8 mouse cellular contexts compared by ENCODE assay signal in the genomic region with DNA sequence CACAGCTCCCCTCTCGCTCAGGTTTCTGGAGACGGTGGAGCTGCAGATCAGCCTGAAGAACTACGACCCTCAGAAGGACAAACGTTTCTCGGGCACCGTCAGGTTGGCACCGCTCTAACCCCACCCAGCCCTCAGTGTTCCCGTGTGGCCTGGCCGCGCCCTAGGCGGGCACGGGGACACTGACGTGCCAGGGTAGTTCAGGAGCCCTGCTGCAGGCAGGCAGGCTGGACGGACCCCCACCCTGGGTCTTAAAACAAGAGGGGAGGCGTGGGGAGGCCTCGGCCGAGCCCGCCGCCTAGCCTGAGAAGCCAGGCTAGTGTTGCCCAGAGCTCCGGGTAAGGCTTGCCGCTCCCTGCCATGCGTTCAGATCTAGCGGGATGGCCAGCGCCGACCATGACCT. TPM values are rescaled to one million over a fixed set of nuclear protein-coding genes. Genes with fewer than 3 reads are reported as not detected.
A peak's percentile ranks its signal among the peaks of the same experiment; 100 is the strongest.
DNase-seq lines count a peak whose midpoint lies in the region; ATAC-seq and TF ChIP-seq lines count a peak whose summit lies in the region.

No protein-coding gene starts in this region.

- no peak for DNase-seq in kidney, adult 2 months
- no peak for DNase-seq in kidney, adult 11 months
- DNase-seq in brain, embryonic 14.5 days (ENCODE audit: low read depth) = peak; percentile 46
- DNase-seq in thymus, postnatal 10 days (ENCODE audit: low spot score in 2 of 2) = no peak
- DNase-seq in thymus, postnatal 0 days (ENCODE audit: low spot score) = no peak

- H3K36me3 ChIP-seq in kidney, adult 2 months (ENCODE audit: control insufficient read depth, insufficient read depth, low read length) = peaks cover 4% of the 10 kb centered on the region; the same call in 1 of the 2 replicates
- peaks cover 17% of the 10 kb centered on the region for H3K36me3 ChIP-seq in hindbrain, embryonic 15.5 days
- H3K36me3 ChIP-seq in macrophage (ENCODE audit: inconsistent target) = peaks cover 17% of the 10 kb centered on the region

- peak overlapping the region; percentile 70 for H3K27ac ChIP-seq in kidney, adult 2 months (ENCODE audit: insufficient read depth, low read depth, low read length)
- peak overlapping the region; percentile 88 for H3K27ac ChIP-seq in hindbrain, embryonic 15.5 days (replicated peaks)
- peak overlapping the region; percentile 31; the same call in 1 of the 2 replicates for H3K27ac ChIP-seq in macrophage

- ATAC-seq in hindbrain, embryonic 15.5 days (ENCODE audit: low FRiP score, low read depth) = 0 out of 2 replicates have a peak, but pooled peaks have one; percentile 31
- no peak for ATAC-seq in inflammation-experienced regulatory T-cells, adult 6 months

- H3K79me2 ChIP-seq in macrophage (ENCODE audit: inconsistent target) = peaks cover 9% of the 10 kb centered on the region; the same call in 1 of the 2 replicates

- no peak for TF ChIP-seq CTCF in kidney, adult 2 months (conservative IDR thresholded peaks at IDR 0.05; ENCODE audit: insufficient read depth, insufficient read length, low read depth, low read length)
- TF ChIP-seq CTCF in brain, embryonic 14.5 days (IDR thresholded peaks at IDR 0.05; ENCODE audit: borderline replicate concordance, extremely low read depth, insufficient read depth, insufficient read length) = no peak

- H3K4me2 ChIP-seq in hindbrain, embryonic 15.5 days = peak overlapping the region; percentile 98

- H3K4me3 ChIP-seq in kidney, adult 2 months (ENCODE audit: insufficient read depth, low read depth, low read length) = peak overlapping the region; percentile 66
- H3K4me3 ChIP-seq in hindbrain, embryonic 15.5 days = peak overlapping the region; percentile 79
- H3K4me3 ChIP-seq in macrophage (ENCODE audit: inconsistent target) = peak overlapping the region; percentile 46

- no peaks in the 10 kb centered on the region for H3K9me3 ChIP-seq in hindbrain, embryonic 15.5 days

- peak overlapping the region; percentile 99 for H3K9ac ChIP-seq in hindbrain, embryonic 15.5 days

- WGBS in kidney, adult 2 months = 2% methylated on average over 25 of the region's 25 CpGs
- under 1% methylated on average over 25 of the region's 25 CpGs for WGBS in hindbrain, embryonic 15.5 days
- 1% methylated on average over 22 of the region's 25 CpGs for WGBS in macrophage (ENCODE audit: missing documents)

- no peaks in the 10 kb centered on the region for H3K27me3 ChIP-seq in kidney, adult 2 months (replicated peaks; ENCODE audit: control insufficient read depth, insufficient read depth, low read length)
- H3K27me3 ChIP-seq in hindbrain, embryonic 15.5 days = no peaks in the 10 kb centered on the region

- TF ChIP-seq POLR2A in kidney, adult 2 months (IDR thresholded peaks at IDR 0.05; ENCODE audit: low read depth, low read length) = no peak
- TF ChIP-seq POLR2A in brain, embryonic 14.5 days (IDR thresholded peaks at IDR 0.05; ENCODE audit: borderline replicate concordance, extremely low read depth, insufficient read depth, insufficient read length, poor library complexity, severe bottlenecking) = no peak

- peaks cover 17% of the 10 kb centered on the region for H3K4me1 ChIP-seq in kidney, adult 2 months (ENCODE audit: control insufficient read depth, insufficient read depth, low read length)
- peaks cover 37% of the 10 kb centered on the region for H3K4me1 ChIP-seq in hindbrain, embryonic 15.5 days (replicated peaks)

RNA-seq across cellular contexts. Expression of a gene that starts 0.7 kb away (rescaled TPM):
- 2,603 and 2,904 TPM in 2 replicates for polyA plus RNA-seq in kidney, adult 2 months (2012; rRNA removed)
- polyA plus RNA-seq in brain, embryonic 14.5 days (2012; rRNA removed) = 1,651 and 1,905 TPM in 2 replicates
- 318 and 325 TPM in 2 replicates for polyA plus RNA-seq in hindbrain, embryonic 15.5 days (2015; fragmentation: Nextera tagmentation; extraction: Ambion mirVana)
- 100 to 1,000 TPM in 18 of 26 experiments, 10 to 100 TPM in 8; 45.1 to 363 (median 129) TPM for total RNA-seq in macrophage (2018; cell fraction: chromatin; rRNA removed)
- 100 to 1,000 TPM; 231 to 788 (median 435) TPM for total RNA-seq in macrophage (2018; cell fraction: cytosol; rRNA removed)
- total RNA-seq in macrophage (2018; cell fraction: nucleus; rRNA removed) = 100 to 1,000 TPM in 25 of 26 experiments, 10 to 100 TPM in 1; 93.9 to 792 (median 186) TPM
- 257 to 572 TPM (median 569 TPM) in 3 replicates for polyA plus RNA-seq in macrophage (2018)
- polyA plus RNA-seq in thymus, postnatal 0 days (2015; fragmentation: Nextera tagmentation; extraction: Ambion mirVana) = 790 and 815 TPM in 2 replicates
- polyA plus RNA-seq in inflammation-experienced regulatory T-cells, adult 6 months (2017; shearing (Covaris generic)) = 100 to 1,000 TPM; 514 to 941 (median 691) TPM

RNA-seq across cellular contexts. Expression of a gene that starts 15.6 kb away (rescaled TPM):
- 11.4 and 12.1 TPM in 2 replicates for polyA plus RNA-seq in kidney, adult 2 months (2012; rRNA removed)
- polyA plus RNA-seq in brain, embryonic 14.5 days (2012; rRNA removed) = 14.2 and 19.6 TPM in 2 replicates
- polyA plus RNA-seq in hindbrain, embryonic 15.5 days (2015; fragmentation: Nextera tagmentation; extraction: Ambion mirVana) = 25.5 and 26.2 TPM in 2 replicates
- total RNA-seq in macrophage (2018; cell fraction: chromatin; rRNA removed) = 10 to 100 TPM in 22 of 26 experiments, 1 to 10 TPM in 4; 3.7 to 74.7 (median 25.1) TPM
- total RNA-seq in macrophage (2018; cell fraction: cytosol; rRNA removed) = 10 to 100 TPM in 20 of 26 experiments, 1 to 10 TPM in 6; 8.0 to 29.0 (median 13.7) TPM
- 10 to 100 TPM in 20 of 26 experiments, 1 to 10 TPM in 6; 6.8 to 53.6 (median 14.9) TPM for total RNA-seq in macrophage (2018; cell fraction: nucleus; rRNA removed)
- 10.8 to 20.6 TPM (median 20.1 TPM) in 3 replicates for polyA plus RNA-seq in macrophage (2018)
- polyA plus RNA-seq in thymus, postnatal 0 days (2015; fragmentation: Nextera tagmentation; extraction: Ambion mirVana) = 20.7 and 27.6 TPM in 2 replicates
- polyA plus RNA-seq in inflammation-experienced regulatory T-cells, adult 6 months (2017; shearing (Covaris generic)) = 1 to 10 TPM; 3.2 to 8.3 (median 6.6) TPM

RNA-seq across cellular contexts. Expression of a gene that starts 21.7 kb away (rescaled TPM):
- 15.7 and 17.8 TPM in 2 replicates for polyA plus RNA-seq in kidney, adult 2 months (2012; rRNA removed)
- 15.6 and 16.4 TPM in 2 replicates for polyA plus RNA-seq in brain, embryonic 14.5 days (2012; rRNA removed)
- 1.8 and 2.7 TPM in 2 replicates for polyA plus RNA-seq in hindbrain, embryonic 15.5 days (2015; fragmentation: Nextera tagmentation; extraction: Ambion mirVana)
- total RNA-seq in macrophage (2018; cell fraction: chromatin; rRNA removed) = 1 to 10 TPM in 3 of 26 experiments, under 1 TPM in 7, not detected in 16; 0.28 to 2.7 (median 0.61) TPM
- total RNA-seq in macrophage (2018; cell fraction: cytosol; rRNA removed) = under 1 TPM in 8 of 26 experiments, not detected in 18; 0.09 to 0.19 (median 0.10) TPM
- under 1 TPM in 6 of 26 experiments, not detected in 20; 0.23 to 0.86 (median 0.29) TPM for total RNA-seq in macrophage (2018; cell fraction: nucleus; rRNA removed)
- not detected in 3 replicates for polyA plus RNA-seq in macrophage (2018)
- polyA plus RNA-seq in thymus, postnatal 0 days (2015; fragmentation: Nextera tagmentation; extraction: Ambion mirVana) = 2.1 and 2.2 TPM in 2 replicates
- not detected for polyA plus RNA-seq in inflammation-experienced regulatory T-cells, adult 6 months (2017; shearing (Covaris generic))

RNA-seq across cellular contexts. Expression of a gene that starts 36.1 kb away (rescaled TPM):
- polyA plus RNA-seq in kidney, adult 2 months (2012; rRNA removed) = 0.11 TPM in 1 of 2 replicates, not detected in the other
- polyA plus RNA-seq in brain, embryonic 14.5 days (2012; rRNA removed) = 1.3 and 1.9 TPM in 2 replicates
- polyA plus RNA-seq in hindbrain, embryonic 15.5 days (2015; fragmentation: Nextera tagmentation; extraction: Ambion mirVana) = 1.5 and 1.7 TPM in 2 replicates
- not detected for total RNA-seq in macrophage (2018; cell fraction: chromatin; rRNA removed)
- not detected for total RNA-seq in macrophage (2018; cell fraction: cytosol; rRNA removed)
- not detected for total RNA-seq in macrophage (2018; cell fraction: nucleus; rRNA removed)
- not detected in 3 replicates for polyA plus RNA-seq in macrophage (2018)
- 0.54 and 0.56 TPM in 2 replicates for polyA plus RNA-seq in thymus, postnatal 0 days (2015; fragmentation: Nextera tagmentation; extraction: Ambion mirVana)
- polyA plus RNA-seq in inflammation-experienced regulatory T-cells, adult 6 months (2017; shearing (Covaris generic)) = under 1 TPM in 2 of 3 experiments, not detected in 1; 0.24 to 0.39 TPM

Comparison
In these comparisons a context has a peak if more than half of its experiments do, and no peak if none do; other contexts are left out.
1. H3K27ac ChIP-seq: peak in every context shown above with its lines; median percentile 88 in hindbrain, embryonic 15.5 days; 70 in kidney, adult 2 months; 31 in macrophage.